Mouse (Mus musculus): ENCODE measurements around the gene Sla2. TPM values are rescaled to one million over a fixed set of nuclear protein-coding genes. Genes with fewer than 3 reads are reported as not detected.

The Sla2 gene
- total and polyA plus RNA-seq, 3 experiments = 1.1 to 3.8 (median 1.4) TPM

- Histone ChIP-seq H3K36me3 (replicated peaks in 1 of 2; ENCODE audit: control insufficient read depth in 1 of 2, insufficient read depth in 1 of 2, low read length in 1 of 2) (no peaks in the 10 kb centered on the region), H3K27me3 (replicated peaks) (no peaks in the 10 kb centered on the region), H3K79me2 (replicated peaks; ENCODE audit: control insufficient read depth, extremely low read depth, insufficient read depth, poor library complexity, severe bottlenecking) (no peaks in the 10 kb centered on the region), H3K4me2 (ENCODE audit: insufficient read depth, low read depth, poor library complexity, severe bottlenecking) (no peak overlapping the region), H3K9me3 (replicated peaks; ENCODE audit: low read length) (no peaks in the 10 kb centered on the region), H3K9ac (ENCODE audit: insufficient read depth, low read depth) (no peak overlapping the region), H3K4me3 (replicated peaks in 1 of 3; ENCODE audit: low read depth in 2 of 3, low read length in 2 of 3, poor library complexity in 1 of 3) (no peak overlapping the region), H3K4me1 (ENCODE audit: control insufficient read depth in 1 of 2, insufficient read depth in 2 of 2) (no peaks in the 10 kb centered on the region; a peak in 1 of 4 replicates), H3K27ac (ENCODE audit: insufficient read depth, low read depth) (no peak overlapping the region)
- in situ Hi-C loops (cut with MboI; ENCODE audit: low pct_ligation_motif_present, low pct_unique_long_range_greater_than_20kb, low sequenced_read_pairs) (no loop called here), dilution Hi-C loops (cut with MboI; ENCODE audit: extremely low pct_ligation_motif_present, extremely low pct_unique_long_range_greater_than_20kb, low sequenced_read_pairs) (no loop called here)
- DNase-seq (ENCODE audit: extremely low read depth) = no peak
- no peak for TF ChIP-seq IRF4 (IDR thresholded peaks at IDR 0.05; ENCODE audit: low read depth, low read length)
Measured at GRCm38 (mm10) chr2:156901344-156901743, 14.4 kb upstream of the Sla2 start.

- Histone ChIP-seq H3K9ac (ENCODE audit: insufficient read depth, low read depth) (no peak overlapping the region), H3K9me3 (replicated peaks; ENCODE audit: low read length) (no peaks in the 10 kb centered on the region), H3K79me2 (replicated peaks; ENCODE audit: control insufficient read depth, extremely low read depth, insufficient read depth, poor library complexity, severe bottlenecking) (no peaks in the 10 kb centered on the region), H3K36me3 (replicated peaks in 1 of 2; ENCODE audit: control insufficient read depth in 1 of 2, insufficient read depth in 1 of 2, low read length in 1 of 2) (no peaks in the 10 kb centered on the region), H3K27me3 (replicated peaks) (no peaks in the 10 kb centered on the region), H3K4me2 (ENCODE audit: insufficient read depth, low read depth, poor library complexity, severe bottlenecking) (no peak overlapping the region), H3K4me3 (replicated peaks in 1 of 3; ENCODE audit: low read depth in 2 of 3, low read length in 2 of 3, poor library complexity in 1 of 3) (no peak overlapping the region), H3K4me1 (ENCODE audit: control insufficient read depth in 1 of 2, insufficient read depth in 2 of 2) (no peaks in the 10 kb centered on the region), H3K27ac (ENCODE audit: insufficient read depth, low read depth) (no peak overlapping the region)
- TF ChIP-seq ZNF384 (IDR thresholded peaks at IDR 0.05; ENCODE audit: low read depth, low read length) (no peak), SIN3A (IDR thresholded peaks at IDR 0.05; ENCODE audit: low read length) (no peak), MYC (IDR thresholded peaks at IDR 0.05; ENCODE audit: low read depth, low read length) (no peak), ZMIZ1 (IDR thresholded peaks at IDR 0.05; ENCODE audit: low read depth, low read length) (no peak), ELF1 (IDR thresholded peaks at IDR 0.05; ENCODE audit: low read depth, low read length) (no peak), NRF1 (IDR thresholded peaks at IDR 0.05; ENCODE audit: low read depth, low read length) (no peak), GABPA (IDR thresholded peaks at IDR 0.05; ENCODE audit: insufficient replicate concordance, low read depth, low read length) (no peak), JUND (conservative IDR thresholded peaks at IDR 0.05; ENCODE audit: low read depth, low read length) (no peak)
- DNase-seq (ENCODE audit: extremely low read depth) = no peak
- dilution Hi-C loops (cut with MboI; ENCODE audit: extremely low pct_ligation_motif_present, extremely low pct_unique_long_range_greater_than_20kb, low sequenced_read_pairs) = no loop called here
- in situ Hi-C loops (cut with MboI; ENCODE audit: low pct_ligation_motif_present, low pct_unique_long_range_greater_than_20kb, low sequenced_read_pairs) = loop anchor here (25.0 kb wide), 1 partner anchor 188 kb away; the partner anchor contains the start of genes Soga1 and Tldc2
Measured at GRCm38 (mm10) chr2:156899184-156899583, 12.2 kb upstream of the Sla2 start.

- Histone ChIP-seq H3K79me2 (replicated peaks; ENCODE audit: control insufficient read depth, extremely low read depth, insufficient read depth, poor library complexity, severe bottlenecking) (no peaks in the 10 kb centered on the region), H3K36me3 (replicated peaks in 1 of 2; ENCODE audit: control insufficient read depth in 1 of 2, insufficient read depth in 1 of 2, low read length in 1 of 2) (no peaks in the 10 kb centered on the region), H3K9me3 (replicated peaks; ENCODE audit: low read length) (no peaks in the 10 kb centered on the region), H3K4me3 (replicated peaks in 1 of 3; ENCODE audit: low read depth in 2 of 3, low read length in 2 of 3, poor library complexity in 1 of 3) (no peak overlapping the region), H3K27me3 (replicated peaks) (no peaks in the 10 kb centered on the region), H3K27ac (ENCODE audit: insufficient read depth, low read depth) (no peak overlapping the region), H3K9ac (ENCODE audit: insufficient read depth, low read depth) (no peak overlapping the region), H3K4me1 (ENCODE audit: control insufficient read depth in 1 of 2, insufficient read depth in 2 of 2) (no peaks in the 10 kb centered on the region), H3K4me2 (ENCODE audit: insufficient read depth, low read depth, poor library complexity, severe bottlenecking) (no peak overlapping the region)
- in situ Hi-C loops (cut with MboI; ENCODE audit: low pct_ligation_motif_present, low pct_unique_long_range_greater_than_20kb, low sequenced_read_pairs) (loop anchor here (25.0 kb wide), 1 partner anchor 189 kb away; the partner anchor contains the start of genes Soga1 and Tldc2), dilution Hi-C loops (cut with MboI; ENCODE audit: extremely low pct_ligation_motif_present, extremely low pct_unique_long_range_greater_than_20kb, low sequenced_read_pairs) (no loop called here)
- no peak for DNase-seq (ENCODE audit: extremely low read depth)
- no peak for TF ChIP-seq USF1 (IDR thresholded peaks at IDR 0.05; ENCODE audit: low read depth, low read length)
- TF ChIP-seq JUND (conservative IDR thresholded peaks at IDR 0.05; ENCODE audit: low read depth, low read length) = no peak
- no peak for TF ChIP-seq MAZ (IDR thresholded peaks at IDR 0.05; ENCODE audit: low read depth, low read length)
- no peak for TF ChIP-seq BHLHE40 (IDR thresholded peaks at IDR 0.05; ENCODE audit: low read depth, low read length)
- TF ChIP-seq MAFK (IDR thresholded peaks at IDR 0.05; ENCODE audit: insufficient replicate concordance, low read length) = no peak
- no peak for TF ChIP-seq PAX5 (IDR thresholded peaks at IDR 0.05; ENCODE audit: low read length)
- no peak for TF ChIP-seq NELFE (IDR thresholded peaks at IDR 0.05; ENCODE audit: low read depth, low read length)
- TF ChIP-seq EP300 (IDR thresholded peaks at IDR 0.05; ENCODE audit: low read length) = no peak
- TF ChIP-seq POLR2AphosphoS2 (IDR thresholded peaks at IDR 0.05; ENCODE audit: low read depth, low read length) = no peak
- TF ChIP-seq USF2 (conservative IDR thresholded peaks at IDR 0.05; ENCODE audit: low read depth, low read length) = no peak
- TF ChIP-seq KAT2A (IDR thresholded peaks at IDR 0.05; ENCODE audit: insufficient replicate concordance, low read length) = no peak
Measured at GRCm38 (mm10) chr2:156898374-156898773, 11.4 kb upstream of the Sla2 start.
